Mouse (Mus musculus) myocyte (in vitro differentiated cells): ENCODE measurements around the gene Lamc1.

ENCODE experiments used
- CEBPB ChIP-seq: IDR thresholded peaks from 2 replicates; pipeline ENCODE4 v1.6.1; 2011; ENCODE audit warnings: mild to moderate bottlenecking, moderate library complexity; ENCODE audit not compliant: poor library complexity, insufficient read depth, severe bottlenecking
- E2F4 ChIP-seq: IDR thresholded peaks from one replicate; pipeline ENCODE4 v1.6.1; 2011; ENCODE audit warnings: mild to moderate bottlenecking, control low read depth, moderate library complexity; ENCODE audit not compliant: insufficient read depth
- MAX ChIP-seq: IDR thresholded peaks from one replicate; pipeline ENCODE4 v1.6.1; 2011; ENCODE audit warnings: low read depth, mild to moderate bottlenecking, control low read depth
- MYOD1 ChIP-seq, 3 experiments: IDR thresholded peaks; one replicate each; pipeline ENCODE4 v1.6.1; 2011; ENCODE audit warnings: control low read depth in 2 of 3, low read depth in 2 of 3, mild to moderate bottlenecking in 2 of 3, moderate library complexity in 1 of 3; ENCODE audit not compliant: insufficient read length in 2 of 3, control insufficient read depth in 1 of 3
- MYOG ChIP-seq, 3 experiments: IDR thresholded peaks; one replicate each; pipeline ENCODE4 v1.6.1; 2011; ENCODE audit warnings: control low read depth in 2 of 3, low read depth in 2 of 3, mild to moderate bottlenecking in 2 of 3; ENCODE audit not compliant: insufficient read length in 2 of 3, control insufficient read depth in 1 of 3, insufficient read depth in 1 of 3
- POLR2A ChIP-seq: IDR thresholded peaks from one replicate; pipeline ENCODE4 v1.6.1; 2011; ENCODE audit warnings: low read depth, mild to moderate bottlenecking, control low read depth, moderate library complexity; ENCODE audit not compliant: insufficient read length
- POLR2AphosphoS2 ChIP-seq: IDR thresholded peaks from one replicate; pipeline ENCODE4 v1.6.1; 2011; ENCODE audit warnings: low read depth, control low read depth; ENCODE audit not compliant: insufficient read length
- REST ChIP-seq: IDR thresholded peaks from one replicate; pipeline ENCODE4 v1.6.1; 2011; ENCODE audit warnings: mild to moderate bottlenecking, control low read depth, moderate library complexity; ENCODE audit not compliant: insufficient read depth, insufficient read length
- SRF ChIP-seq: IDR thresholded peaks from one replicate; pipeline ENCODE4 v1.6.1; 2011; ENCODE audit warnings: low read depth; ENCODE audit not compliant: control insufficient read depth, insufficient read length
- TCF12 ChIP-seq: IDR thresholded peaks from one replicate; pipeline ENCODE4 v1.6.1; 2011; ENCODE audit warnings: mild to moderate bottlenecking, control low read depth; ENCODE audit not compliant: poor library complexity, insufficient read depth, severe bottlenecking
- TCF3 ChIP-seq: IDR thresholded peaks from one replicate; pipeline ENCODE4 v1.6.1; 2011; ENCODE audit warnings: low read depth, control low read depth; ENCODE audit not compliant: insufficient read length
- USF1 ChIP-seq: IDR thresholded peaks from one replicate; pipeline ENCODE4 v1.6.1; 2011; ENCODE audit warnings: low read depth, mild to moderate bottlenecking, control low read depth, moderate library complexity

- TF ChIP-seq E2F4 (no peak), POLR2A (no peak), MAX (no peak), SRF (no peak), MYOG (IDR thresholded peaks at IDR 0.05; ENCODE audit: control insufficient read depth in 1 of 3, insufficient read depth in 1 of 3, insufficient read length in 2 of 3, low read depth in 2 of 3) (no peak), POLR2AphosphoS2 (no peak), TCF3 (no peak), USF1 (no peak), MYOD1 (IDR thresholded peaks at IDR 0.05; ENCODE audit: control insufficient read depth in 1 of 3, insufficient read length in 2 of 3, low read depth in 2 of 3) (no peak), CEBPB (no peak), TCF12 (no peak), REST (no peak)
Measured at GRCm38 (mm10) chr1:153259752-153260300, 72.8 kb downstream of the Lamc1 start.
